Mouse (Mus musculus): ENCODE measurements around the gene Gdpd3. TPM values are rescaled to one million over a fixed set of nuclear protein-coding genes. Genes with fewer than 3 reads are reported as not detected.

Gdpd3 gene
- polyA plus RNA-seq, 1 experiment from 2014 or later, result 1.3 TPM

DNA sequence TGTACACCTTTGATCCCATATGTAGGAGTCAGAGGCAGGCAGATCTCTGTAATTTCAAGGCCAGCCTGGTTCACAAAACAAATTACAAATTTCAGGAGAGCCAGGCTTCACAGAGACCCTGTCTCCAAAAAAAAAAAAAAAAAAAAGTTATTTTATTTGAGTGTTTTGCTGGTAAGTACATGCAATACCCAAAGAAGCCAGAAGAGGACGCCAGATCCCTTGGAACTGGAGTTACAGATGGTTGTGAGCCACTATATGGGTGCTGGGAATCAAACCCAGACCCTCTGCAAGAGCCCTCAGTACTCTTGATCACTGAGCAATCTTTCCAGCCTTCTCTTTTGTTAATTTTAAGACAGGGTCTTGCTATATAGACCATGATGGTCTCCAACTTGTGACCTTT, 52.7 kb downstream of the Gdpd3 start:
- Histone ChIP-seq H3K4me1 (ENCODE audit: control insufficient read depth, insufficient read depth, low read length) (peaks cover 3% of the 10 kb centered on the region; the same call in 1 of the 2 replicates), H3K9ac (replicated peaks; ENCODE audit: low read length) (no peak overlapping the region), H3K27me3 (ENCODE audit: control insufficient read depth, insufficient read depth, low read length) (peaks cover 12% of the 10 kb centered on the region), H3K4me2 (ENCODE audit: low read depth, low read length) (no peak overlapping the region), H3K9me3 (replicated peaks; ENCODE audit: control insufficient read depth, low read length) (no peaks in the 10 kb centered on the region), H3K4me3 (ENCODE audit: low read depth, low read length) (no peak overlapping the region), H3K27ac (replicated peaks; ENCODE audit: low read depth, low read length) (no peak overlapping the region), H3K36me3 (replicated peaks; ENCODE audit: control insufficient read depth, insufficient read depth, low read depth, low read length) (no peaks in the 10 kb centered on the region)
- DNase-seq (ENCODE audit: low spot score), result no peak
- 45% methylated on average over 1 of the region's 1 CpGs for WGBS
- no peak for ATAC-seq (replicated peaks; ENCODE audit: insufficient number of reproducible peaks, low FRiP score, low TSS enrichment, low read depth)

DNA sequence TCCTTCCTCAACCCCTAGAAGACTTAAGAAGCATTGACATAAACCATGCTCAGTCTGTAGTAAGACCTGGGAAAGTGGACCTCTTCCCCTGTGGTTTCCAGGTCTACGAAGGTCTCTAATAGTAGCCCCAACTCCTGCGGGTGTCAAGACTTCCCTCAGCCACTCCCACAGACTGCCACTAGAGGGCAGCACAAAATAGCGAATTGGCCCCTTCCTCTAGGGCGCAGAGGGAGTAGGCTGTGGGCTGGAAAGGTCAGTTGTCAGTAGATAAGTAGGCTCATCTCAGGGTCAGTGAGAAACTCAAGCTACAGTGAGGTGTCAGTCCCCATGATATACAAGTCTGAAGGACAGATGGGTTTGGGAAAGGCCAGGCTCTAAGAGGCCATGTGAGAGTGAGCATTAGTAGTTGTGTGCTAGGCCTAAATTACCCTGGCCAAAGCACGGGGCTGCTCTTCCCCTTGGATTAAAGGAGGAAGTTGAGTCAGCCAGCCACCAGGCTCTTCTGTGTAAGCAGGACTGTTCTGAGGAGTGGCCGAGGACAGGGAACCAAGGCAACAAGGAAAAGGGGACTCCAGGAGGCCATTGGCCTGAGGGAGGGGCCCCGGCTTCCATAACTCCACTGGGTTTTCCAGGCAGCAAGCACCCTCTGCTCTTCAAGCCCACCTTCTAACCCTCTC, 55.8 kb downstream of the Gdpd3 start:
- Histone ChIP-seq H3K36me3 (replicated peaks; ENCODE audit: control insufficient read depth, insufficient read depth, low read depth, low read length) (no peaks in the 10 kb centered on the region), H3K4me1 (ENCODE audit: control insufficient read depth, insufficient read depth, low read length) (peaks cover 3% of the 10 kb centered on the region; the same call in 1 of the 2 replicates), H3K27me3 (ENCODE audit: control insufficient read depth, insufficient read depth, low read length) (peaks cover 17% of the 10 kb centered on the region), H3K9me3 (replicated peaks; ENCODE audit: control insufficient read depth, low read length) (no peaks in the 10 kb centered on the region), H3K4me3 (ENCODE audit: low read depth, low read length) (no peak overlapping the region), H3K9ac (replicated peaks; ENCODE audit: low read length) (no peak overlapping the region), H3K4me2 (ENCODE audit: low read depth, low read length) (no peak overlapping the region), H3K27ac (replicated peaks; ENCODE audit: low read depth, low read length) (no peak overlapping the region)
- ATAC-seq (replicated peaks; ENCODE audit: insufficient number of reproducible peaks, low FRiP score, low TSS enrichment, low read depth) (peak; percentile 67; the same call in 1 of the 2 replicates), DNase-seq (ENCODE audit: low spot score) (peak; percentile 89)
- WGBS, result 18% methylated on average over 7 of the region's 7 CpGs

DNA sequence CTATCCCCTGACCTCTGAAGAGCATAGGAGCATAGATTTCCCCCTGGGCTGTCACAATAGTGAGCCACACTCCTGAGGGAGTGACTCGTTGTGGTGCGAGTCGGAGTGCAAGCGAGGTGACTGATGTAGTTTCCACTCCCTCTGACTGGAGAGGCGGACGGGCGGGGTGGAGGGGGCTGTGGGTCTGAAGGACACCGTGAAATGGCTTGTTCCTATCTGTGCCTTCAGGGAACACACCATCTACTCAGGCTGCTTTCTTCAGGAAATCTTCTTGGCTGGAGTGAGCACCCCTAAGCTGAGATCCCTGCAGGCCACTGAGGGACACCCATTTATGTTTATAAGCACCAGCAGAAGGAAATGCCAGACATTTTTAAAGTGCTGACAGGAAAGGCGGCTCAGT, 56.6 kb downstream of the Gdpd3 start:
- Histone ChIP-seq H3K27me3 (ENCODE audit: control insufficient read depth, insufficient read depth, low read length) (peaks cover 17% of the 10 kb centered on the region), H3K9me3 (replicated peaks; ENCODE audit: control insufficient read depth, low read length) (no peaks in the 10 kb centered on the region), H3K4me1 (ENCODE audit: control insufficient read depth, insufficient read depth, low read length) (peaks cover 3% of the 10 kb centered on the region; the same call in 1 of the 2 replicates), H3K27ac (replicated peaks; ENCODE audit: low read depth, low read length) (no peak overlapping the region), H3K9ac (replicated peaks; ENCODE audit: low read length) (no peak overlapping the region; the same call in 1 of the 2 replicates), H3K4me2 (ENCODE audit: low read depth, low read length) (peak overlapping the region; percentile 68; the same call in 1 of the 2 replicates), H3K4me3 (ENCODE audit: low read depth, low read length) (peak overlapping the region; percentile 33; the same call in 1 of the 2 replicates), H3K36me3 (replicated peaks; ENCODE audit: control insufficient read depth, insufficient read depth, low read depth, low read length) (no peaks in the 10 kb centered on the region)
- ATAC-seq (replicated peaks; ENCODE audit: insufficient number of reproducible peaks, low FRiP score, low TSS enrichment, low read depth), result no peak
- 8% methylated on average over 9 of the region's 9 CpGs for WGBS
- no peak for DNase-seq (ENCODE audit: low spot score)

DNA sequence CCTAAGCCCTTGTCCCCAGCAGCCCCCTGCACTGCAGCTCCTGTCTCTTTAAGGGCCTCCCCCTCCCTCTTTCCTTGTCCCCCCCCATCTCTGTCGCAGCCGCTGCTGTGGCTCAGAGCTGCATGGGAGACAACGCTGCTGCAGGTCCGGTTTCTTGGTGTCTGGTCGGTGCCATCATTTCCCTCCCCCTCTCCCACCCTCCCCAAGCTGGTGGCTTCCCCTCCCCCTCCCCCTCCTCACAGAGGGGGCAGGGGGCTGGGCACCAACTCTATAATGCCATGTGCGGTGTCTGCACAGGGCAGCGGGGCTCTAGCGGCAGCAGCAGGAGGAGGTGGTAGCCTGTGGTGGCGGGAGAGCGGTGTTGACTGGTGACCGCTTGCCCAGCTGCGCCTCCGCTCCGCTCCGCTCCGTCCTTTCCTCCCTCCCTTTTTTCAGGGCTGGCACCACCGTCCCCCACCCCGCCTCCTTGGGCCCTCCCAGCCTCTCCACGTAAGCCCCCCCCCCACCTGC, 57.1 kb downstream of the Gdpd3 start:
- H3K4me3 ChIP-seq (ENCODE audit: low read depth, low read length), result peak overlapping the region; percentile 33
- H3K36me3 ChIP-seq (replicated peaks; ENCODE audit: control insufficient read depth, insufficient read depth, low read depth, low read length), result no peaks in the 10 kb centered on the region
- ATAC-seq (replicated peaks; ENCODE audit: insufficient number of reproducible peaks, low FRiP score, low TSS enrichment, low read depth) (no peak), DNase-seq (ENCODE audit: low spot score) (peak; percentile 20)
- peaks cover 17% of the 10 kb centered on the region for H3K27me3 ChIP-seq (ENCODE audit: control insufficient read depth, insufficient read depth, low read length)
- peaks cover 3% of the 10 kb centered on the region; the same call in 1 of the 2 replicates for H3K4me1 ChIP-seq (ENCODE audit: control insufficient read depth, insufficient read depth, low read length)
- no peaks in the 10 kb centered on the region for H3K9me3 ChIP-seq (replicated peaks; ENCODE audit: control insufficient read depth, low read length)
- H3K27ac ChIP-seq (replicated peaks; ENCODE audit: low read depth, low read length), result no peak overlapping the region
- peak overlapping the region; percentile 53 for H3K9ac ChIP-seq (replicated peaks; ENCODE audit: low read length)
- WGBS, result 0% methylated on average over 16 of the region's 19 CpGs
- H3K4me2 ChIP-seq (ENCODE audit: low read depth, low read length), result peak overlapping the region; percentile 68

DNA sequence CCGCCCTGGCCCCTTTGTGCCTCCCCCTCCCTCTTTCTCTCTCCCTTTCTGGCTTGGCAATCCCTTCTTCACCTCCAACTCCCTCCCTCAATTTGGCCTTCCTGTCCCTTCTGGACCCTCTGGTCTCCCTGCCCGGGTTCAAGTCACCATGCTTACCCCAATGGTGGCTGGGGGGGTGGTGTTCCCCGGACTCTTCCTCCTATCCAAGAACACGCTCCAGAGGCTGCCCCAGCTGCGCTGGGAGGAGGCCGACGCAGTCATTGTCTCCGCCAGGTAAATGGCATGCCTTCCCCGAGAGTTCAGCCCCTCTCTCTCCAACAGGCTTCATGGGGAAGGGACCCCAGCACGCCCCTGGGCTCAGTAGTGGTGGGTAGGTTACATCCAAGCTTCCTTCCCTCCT, 57.8 kb downstream of the Gdpd3 start:
- no peak overlapping the region for H3K4me2 ChIP-seq (ENCODE audit: low read depth, low read length)
- WGBS, result 14% methylated on average over 10 of the region's 10 CpGs
- H3K4me3 ChIP-seq (ENCODE audit: low read depth, low read length), result no peak overlapping the region; the same call in 1 of the 2 replicates
- no peak overlapping the region for H3K9ac ChIP-seq (replicated peaks; ENCODE audit: low read length)
- peaks cover 17% of the 10 kb centered on the region for H3K27me3 ChIP-seq (ENCODE audit: control insufficient read depth, insufficient read depth, low read length)
- H3K4me1 ChIP-seq (ENCODE audit: control insufficient read depth, insufficient read depth, low read length), result peaks cover 3% of the 10 kb centered on the region; the same call in 1 of the 2 replicates
- no peak overlapping the region for H3K27ac ChIP-seq (replicated peaks; ENCODE audit: low read depth, low read length)
- DNase-seq (ENCODE audit: low spot score) (no peak), ATAC-seq (replicated peaks; ENCODE audit: insufficient number of reproducible peaks, low FRiP score, low TSS enrichment, low read depth) (no peak)
- H3K36me3 ChIP-seq (replicated peaks; ENCODE audit: control insufficient read depth, insufficient read depth, low read depth, low read length), result no peaks in the 10 kb centered on the region
- H3K9me3 ChIP-seq (replicated peaks; ENCODE audit: control insufficient read depth, low read length), result no peaks in the 10 kb centered on the region

Other genes with a start within 250 kb of the Gdpd3 start
- 177 and 184 TPM in 2 replicates for gene Eif3c, start 199.9 kb upstream of the Gdpd3 start, polyA plus RNA-seq (2014; fragmentation: Nextera tagmentation; extraction: Ambion mirVana)
- gene Apobr, start 181.4 kb upstream of the Gdpd3 start, polyA plus RNA-seq (2014; fragmentation: Nextera tagmentation; extraction: Ambion mirVana), result 0.52 and 0.72 TPM in 2 replicates
- 24.4 and 26.8 TPM in 2 replicates for gene Cln3, start 180.5 kb upstream of the Gdpd3 start, polyA plus RNA-seq (2014; fragmentation: Nextera tagmentation; extraction: Ambion mirVana)
- not detected in 2 replicates for gene Il27, start 171.4 kb upstream of the Gdpd3 start, polyA plus RNA-seq (2014; fragmentation: Nextera tagmentation; extraction: Ambion mirVana)
- gene Nupr1, start 135.5 kb upstream of the Gdpd3 start, polyA plus RNA-seq (2014; fragmentation: Nextera tagmentation; extraction: Ambion mirVana), result 3.4 and 4.3 TPM in 2 replicates
- gene Sgf29, start 117.0 kb upstream of the Gdpd3 start, polyA plus RNA-seq (2014; fragmentation: Nextera tagmentation; extraction: Ambion mirVana), result 51.2 and 53.7 TPM in 2 replicates
- gene Sult1a1, start 89.9 kb upstream of the Gdpd3 start, polyA plus RNA-seq (2014; fragmentation: Nextera tagmentation; extraction: Ambion mirVana), result 0.15 and 0.70 TPM in 2 replicates
- gene Bola2, start 70.9 kb upstream of the Gdpd3 start, polyA plus RNA-seq (2014; fragmentation: Nextera tagmentation; extraction: Ambion mirVana), result 143 and 147 TPM in 2 replicates
- gene Slx1b, start 70.5 kb upstream of the Gdpd3 start, polyA plus RNA-seq (2014; fragmentation: Nextera tagmentation; extraction: Ambion mirVana), result 10.0 and 10.4 TPM in 2 replicates
- gene Coro1a, start 58.5 kb upstream of the Gdpd3 start, polyA plus RNA-seq (2014; fragmentation: Nextera tagmentation; extraction: Ambion mirVana), result 37.5 and 42.5 TPM in 2 replicates
- 37.1 and 44.9 TPM in 2 replicates for gene Mapk3, start 6.7 kb upstream of the Gdpd3 start, polyA plus RNA-seq (2014; fragmentation: Nextera tagmentation; extraction: Ambion mirVana)
- gene Ypel3, start 10.6 kb downstream of the Gdpd3 start, polyA plus RNA-seq (2014; fragmentation: Nextera tagmentation; extraction: Ambion mirVana), result 89.1 and 109 TPM in 2 replicates
- 0.18 and 0.27 TPM in 2 replicates for gene Tbx6, start 15.1 kb downstream of the Gdpd3 start, polyA plus RNA-seq (2014; fragmentation: Nextera tagmentation; extraction: Ambion mirVana)
- gene Ppp4c, start 26.2 kb downstream of the Gdpd3 start, polyA plus RNA-seq (2014; fragmentation: Nextera tagmentation; extraction: Ambion mirVana), result 374 and 401 TPM in 2 replicates
- gene Fam57b, start 31.3 kb downstream of the Gdpd3 start, polyA plus RNA-seq (2014; fragmentation: Nextera tagmentation; extraction: Ambion mirVana), result 2.4 and 2.5 TPM in 2 replicates
- gene 4930451I11Rik, start 65.3 kb downstream of the Gdpd3 start, polyA plus RNA-seq (2014; fragmentation: Nextera tagmentation; extraction: Ambion mirVana), result not detected in 2 replicates
- 1.5 and 1.7 TPM in 2 replicates for gene Doc2a, start 81.1 kb downstream of the Gdpd3 start, polyA plus RNA-seq (2014; fragmentation: Nextera tagmentation; extraction: Ambion mirVana)
- 18.8 and 23.4 TPM in 2 replicates for gene Hirip3, start 95.6 kb downstream of the Gdpd3 start, polyA plus RNA-seq (2014; fragmentation: Nextera tagmentation; extraction: Ambion mirVana)
- gene Ino80e, start 96.0 kb downstream of the Gdpd3 start, polyA plus RNA-seq (2014; fragmentation: Nextera tagmentation; extraction: Ambion mirVana), result 100 and 101 TPM in 2 replicates
- gene Taok2, start 118.4 kb downstream of the Gdpd3 start, polyA plus RNA-seq (2014; fragmentation: Nextera tagmentation; extraction: Ambion mirVana), result 21.6 and 23.6 TPM in 2 replicates
- 15.8 and 18.4 TPM in 2 replicates for gene Tmem219, start 156.6 kb downstream of the Gdpd3 start, polyA plus RNA-seq (2014; fragmentation: Nextera tagmentation; extraction: Ambion mirVana)
- gene Kctd13, start 162.5 kb downstream of the Gdpd3 start, polyA plus RNA-seq (2014; fragmentation: Nextera tagmentation; extraction: Ambion mirVana), result 15.1 and 18.5 TPM in 2 replicates
- 0.60 TPM in 2 replicates for gene Asphd1, start 183.2 kb downstream of the Gdpd3 start, polyA plus RNA-seq (2014; fragmentation: Nextera tagmentation; extraction: Ambion mirVana)
- 1.2 and 3.2 TPM in 2 replicates for gene Sez6l2, start 184.2 kb downstream of the Gdpd3 start, polyA plus RNA-seq (2014; fragmentation: Nextera tagmentation; extraction: Ambion mirVana)
- 64.3 and 71.6 TPM in 2 replicates for gene Cdipt, start 209.6 kb downstream of the Gdpd3 start, polyA plus RNA-seq (2014; fragmentation: Nextera tagmentation; extraction: Ambion mirVana)
- gene Cdiptos, start 209.8 kb downstream of the Gdpd3 start, polyA plus RNA-seq (2014; fragmentation: Nextera tagmentation; extraction: Ambion mirVana), result 1.0 and 2.0 TPM in 2 replicates
- 2.6 and 3.0 TPM in 2 replicates for gene Mvp, start 248.3 kb downstream of the Gdpd3 start, polyA plus RNA-seq (2014; fragmentation: Nextera tagmentation; extraction: Ambion mirVana)